Mouse (Mus musculus): Measurements from ENCODE around the gene Coro1c.

Coro1c gene

DNA sequence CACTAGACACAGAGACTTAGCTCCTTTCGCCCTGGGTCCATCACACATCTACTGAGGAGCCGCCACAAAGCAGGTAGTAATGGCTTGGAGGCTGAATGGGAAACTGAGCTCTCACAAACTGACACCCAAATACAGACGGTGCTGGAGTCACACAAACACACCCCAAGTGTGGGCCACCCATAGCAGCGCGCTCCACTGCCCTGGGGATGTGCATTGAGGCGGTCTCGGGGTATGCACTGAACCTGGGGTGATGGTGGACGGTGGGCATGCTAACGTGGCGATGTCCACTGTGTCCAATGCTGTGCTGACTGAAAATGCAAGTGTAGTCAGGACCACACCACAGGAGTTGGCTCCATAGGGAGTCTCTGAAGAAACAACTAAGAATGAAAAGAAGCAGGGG lies 53.4 kb downstream of the Coro1c start:
- DNase-seq (ENCODE audit: low spot score) = no peak

DNA sequence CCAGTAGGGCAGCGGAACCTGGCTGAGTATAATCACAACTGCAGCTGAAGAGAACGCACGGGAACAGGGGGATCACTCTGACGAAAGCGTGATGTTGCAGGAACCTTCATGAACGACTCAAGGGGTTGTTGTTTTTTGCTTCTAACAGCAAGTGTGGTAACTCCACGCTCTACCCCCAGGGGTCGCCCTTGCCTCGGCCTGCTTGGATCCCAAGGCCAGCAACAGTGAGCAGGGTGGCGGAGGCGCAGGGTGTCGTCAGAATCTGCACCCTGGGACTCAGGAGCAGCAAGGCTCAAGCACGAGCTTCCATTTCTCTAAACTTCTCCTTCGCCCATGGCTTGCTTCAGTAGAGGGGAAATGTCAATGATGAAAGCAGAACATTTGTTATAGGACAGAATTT lies 54.1 kb downstream of the Coro1c start:
- DNase-seq (ENCODE audit: low spot score) = peak; percentile 71

DNA sequence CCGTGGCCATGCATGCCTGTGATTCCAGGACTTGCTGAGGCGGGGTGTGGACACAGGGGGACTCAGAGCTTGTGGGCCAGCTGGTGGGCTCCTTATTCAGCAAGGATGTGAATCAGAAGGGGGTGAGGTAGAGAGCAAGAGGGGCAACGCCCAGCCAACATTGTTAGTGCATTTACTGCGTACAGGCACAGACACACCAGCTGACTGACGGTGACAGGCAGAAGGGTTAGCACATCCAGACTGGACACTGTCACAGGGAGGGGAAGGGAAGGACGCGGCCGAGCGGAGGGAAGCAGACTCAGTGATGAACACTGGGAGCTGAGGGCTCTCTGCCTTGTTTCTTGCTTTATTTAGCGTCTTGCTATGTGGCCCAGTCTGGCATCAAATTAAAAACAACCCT lies 55.0 kb downstream of the Coro1c start:
- no peak for DNase-seq (ENCODE audit: low spot score)

DNA sequence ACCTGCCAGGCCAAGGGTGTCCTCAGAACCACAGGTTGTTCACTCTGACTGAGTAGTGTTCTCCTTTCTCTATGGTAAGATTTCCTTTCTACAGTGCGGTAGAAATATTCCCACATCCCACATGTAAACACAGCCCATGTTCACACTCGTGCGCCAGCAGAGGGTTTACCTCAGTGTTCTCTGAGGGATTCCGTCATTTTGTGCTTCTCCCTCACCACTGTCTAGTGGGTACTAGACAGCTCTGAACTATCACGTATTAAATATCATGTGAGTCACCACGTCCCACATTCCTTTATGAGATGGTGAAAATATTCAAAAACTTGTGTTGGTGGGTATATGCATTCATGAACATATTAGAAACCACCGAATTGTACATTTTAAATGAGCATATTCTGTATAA lies 56.1 kb downstream of the Coro1c start:
- DNase-seq (ENCODE audit: low spot score) = no peak

DNA sequence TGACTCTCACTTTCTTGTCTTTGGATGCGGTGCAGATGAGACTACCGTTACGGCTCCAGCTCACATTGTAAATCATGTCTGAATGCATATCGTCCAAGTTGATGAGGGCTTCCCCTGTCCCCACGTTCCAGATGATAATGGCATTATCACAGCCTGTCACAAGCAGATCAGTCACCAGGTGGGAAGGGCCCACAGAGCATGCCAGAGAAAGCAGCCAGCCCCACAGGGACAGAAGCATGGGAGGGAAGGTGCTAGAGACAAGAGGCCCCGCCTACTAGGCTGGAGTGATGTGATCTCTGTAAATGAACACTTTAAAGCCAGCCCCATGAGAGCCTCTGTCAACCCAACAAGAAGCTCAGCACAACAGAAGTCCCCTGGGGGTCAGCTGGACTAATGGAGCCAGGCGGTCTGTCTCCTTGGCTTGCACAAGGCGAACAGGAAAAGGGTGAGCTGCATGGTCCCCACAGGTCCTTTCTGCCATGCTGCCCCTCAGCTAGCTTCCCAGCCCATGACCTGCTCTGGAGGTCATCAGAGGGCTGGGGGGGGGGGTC lies 57.8 kb downstream of the Coro1c start:
- peak; percentile 44 for DNase-seq (ENCODE audit: low spot score)

DNA sequence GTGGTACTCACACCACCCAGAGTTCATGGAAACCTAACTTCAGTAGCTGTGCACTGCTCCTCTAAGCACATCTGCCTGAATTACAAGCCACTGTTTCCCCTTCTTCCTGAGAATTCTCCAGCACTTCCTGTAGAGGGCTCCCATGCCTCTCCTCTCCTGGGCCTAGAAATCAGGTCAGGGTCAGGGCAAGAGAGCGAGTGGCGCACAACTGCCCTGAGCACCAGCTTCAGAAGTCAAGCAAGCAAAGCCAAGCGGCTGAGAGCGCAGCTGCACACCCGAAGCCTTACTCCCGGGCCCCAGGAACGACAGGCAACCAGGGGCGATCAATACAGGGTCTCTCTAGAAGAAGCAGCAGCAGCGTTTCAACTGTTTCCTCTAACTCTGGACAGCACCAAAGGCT lies 60.9 kb downstream of the Coro1c start:
- no peak for DNase-seq (ENCODE audit: low spot score)

DNA sequence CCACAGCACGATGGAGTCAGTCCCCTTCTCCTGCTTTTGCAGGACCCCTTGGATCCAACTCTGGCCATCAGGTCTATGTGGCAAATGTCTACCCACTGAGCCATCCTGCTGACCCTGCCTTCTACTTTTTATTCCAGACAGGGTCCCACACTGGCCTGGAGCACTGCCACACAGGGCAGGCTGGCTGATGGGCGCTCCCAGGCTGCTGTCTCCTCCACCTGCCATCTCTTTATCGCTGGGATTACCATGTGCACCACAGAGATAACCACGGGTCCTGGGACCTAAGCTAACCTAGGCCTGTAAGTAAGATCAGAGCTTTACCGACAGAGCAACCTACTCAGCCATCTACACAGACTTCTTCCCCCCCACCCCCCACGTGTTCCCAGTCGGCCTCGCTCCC lies 61.9 kb downstream of the Coro1c start:
- DNase-seq (ENCODE audit: low spot score) = peak; percentile 85

DNA sequence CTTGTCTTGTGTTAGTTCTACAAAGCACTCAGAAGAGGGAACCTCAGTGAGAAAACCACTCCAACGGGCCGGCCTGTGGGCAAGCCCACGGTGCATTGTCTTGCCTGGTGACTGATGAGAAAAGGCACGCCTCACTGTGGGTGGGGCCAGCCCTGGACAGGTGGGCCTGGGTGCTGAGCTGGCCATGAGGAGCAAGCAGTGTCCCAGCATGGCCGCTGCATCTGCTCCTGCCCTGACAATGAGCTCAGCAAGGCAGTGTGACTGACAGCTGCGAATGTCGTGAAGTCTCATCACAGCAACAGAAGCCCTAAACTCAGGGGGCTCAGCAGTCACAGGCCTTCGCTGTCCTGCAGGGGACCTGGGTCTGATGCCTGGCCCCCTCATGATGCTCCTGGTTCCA lies 62.9 kb downstream of the Coro1c start:
- DNase-seq (ENCODE audit: low spot score) = no peak

DNA sequence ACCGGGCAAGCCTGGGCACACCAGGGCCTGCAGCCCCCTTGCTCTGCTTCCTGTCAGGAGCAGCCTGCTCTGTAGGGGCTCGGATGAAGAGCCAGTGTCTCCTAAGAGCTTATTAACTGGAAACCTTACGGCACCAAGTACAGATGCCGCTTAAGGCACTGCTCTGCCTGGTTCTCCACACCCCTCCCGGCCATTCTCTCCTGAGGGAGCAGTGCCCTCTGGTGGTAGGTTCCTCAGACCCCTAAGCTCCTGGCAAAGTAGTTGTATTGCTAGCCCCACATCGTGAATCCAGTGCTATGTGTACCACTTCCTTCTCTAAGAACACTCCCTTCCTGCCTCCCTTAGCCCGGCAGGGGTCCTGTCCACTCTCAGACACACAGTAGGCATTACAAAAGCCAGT lies 63.8 kb downstream of the Coro1c start:
- peak; percentile 62 for DNase-seq (ENCODE audit: low spot score)

DNA sequence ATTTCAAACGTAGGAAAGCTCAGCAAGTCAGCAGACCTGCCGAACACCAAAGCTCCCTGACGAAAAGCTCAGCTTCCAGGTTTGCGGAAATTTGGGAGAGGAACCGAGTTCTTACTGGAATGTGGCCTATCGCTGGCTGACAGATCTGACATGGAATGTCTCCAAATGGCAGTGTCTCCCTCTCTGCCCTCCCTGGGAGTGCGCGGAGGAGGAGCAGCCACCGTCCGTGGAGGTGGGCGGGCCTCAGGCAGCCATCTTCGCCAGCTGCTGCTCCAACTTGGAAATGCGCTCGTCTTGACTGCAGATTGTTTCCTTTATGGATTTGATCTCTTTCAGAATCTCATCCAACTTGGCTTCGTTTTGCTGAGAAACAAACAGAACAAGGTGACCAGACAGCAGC lies 64.5 kb downstream of the Coro1c start:
- DNase-seq (ENCODE audit: low spot score) = no peak

DNA sequence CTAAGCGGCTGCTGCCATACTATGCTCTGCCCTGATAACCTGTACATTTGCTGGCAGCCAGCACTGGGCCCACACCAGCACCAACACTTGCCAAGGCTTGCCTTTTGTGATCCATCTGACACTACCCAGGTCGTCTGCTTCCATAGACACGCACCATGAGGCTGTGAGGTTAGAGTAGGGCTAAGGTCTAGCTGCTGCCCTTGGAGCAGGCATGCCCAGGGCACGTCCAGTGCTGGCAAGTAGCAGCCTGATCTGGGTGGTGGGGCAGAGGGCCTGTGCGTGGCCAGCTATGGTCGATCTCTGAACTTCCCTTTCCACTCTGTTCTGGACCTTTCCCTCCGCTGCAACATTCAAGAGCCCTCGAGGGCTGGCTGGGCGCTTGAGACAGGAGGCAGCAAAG lies 65.7 kb downstream of the Coro1c start:
- DNase-seq (ENCODE audit: low spot score) = no peak

DNA sequence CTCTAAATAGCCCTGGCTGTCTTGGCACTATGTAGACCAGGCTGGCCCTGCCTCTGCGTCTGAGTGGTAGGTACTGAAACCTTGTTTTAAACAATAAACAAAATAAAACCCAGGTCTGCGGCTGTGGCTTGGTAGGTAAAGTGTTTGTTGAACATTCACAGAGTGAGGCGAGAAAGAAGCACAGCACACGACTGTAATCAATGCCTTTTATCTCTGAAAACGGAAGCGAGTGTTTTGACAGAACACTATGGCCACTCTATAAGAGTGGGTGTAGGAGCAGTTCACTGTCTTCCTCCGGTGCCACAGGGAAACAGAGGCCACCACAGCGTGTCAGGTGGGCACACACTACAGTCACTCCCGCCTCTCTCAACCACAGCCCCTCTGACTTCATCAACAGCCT lies 66.3 kb downstream of the Coro1c start:
- no peak for DNase-seq (ENCODE audit: low spot score)

DNA sequence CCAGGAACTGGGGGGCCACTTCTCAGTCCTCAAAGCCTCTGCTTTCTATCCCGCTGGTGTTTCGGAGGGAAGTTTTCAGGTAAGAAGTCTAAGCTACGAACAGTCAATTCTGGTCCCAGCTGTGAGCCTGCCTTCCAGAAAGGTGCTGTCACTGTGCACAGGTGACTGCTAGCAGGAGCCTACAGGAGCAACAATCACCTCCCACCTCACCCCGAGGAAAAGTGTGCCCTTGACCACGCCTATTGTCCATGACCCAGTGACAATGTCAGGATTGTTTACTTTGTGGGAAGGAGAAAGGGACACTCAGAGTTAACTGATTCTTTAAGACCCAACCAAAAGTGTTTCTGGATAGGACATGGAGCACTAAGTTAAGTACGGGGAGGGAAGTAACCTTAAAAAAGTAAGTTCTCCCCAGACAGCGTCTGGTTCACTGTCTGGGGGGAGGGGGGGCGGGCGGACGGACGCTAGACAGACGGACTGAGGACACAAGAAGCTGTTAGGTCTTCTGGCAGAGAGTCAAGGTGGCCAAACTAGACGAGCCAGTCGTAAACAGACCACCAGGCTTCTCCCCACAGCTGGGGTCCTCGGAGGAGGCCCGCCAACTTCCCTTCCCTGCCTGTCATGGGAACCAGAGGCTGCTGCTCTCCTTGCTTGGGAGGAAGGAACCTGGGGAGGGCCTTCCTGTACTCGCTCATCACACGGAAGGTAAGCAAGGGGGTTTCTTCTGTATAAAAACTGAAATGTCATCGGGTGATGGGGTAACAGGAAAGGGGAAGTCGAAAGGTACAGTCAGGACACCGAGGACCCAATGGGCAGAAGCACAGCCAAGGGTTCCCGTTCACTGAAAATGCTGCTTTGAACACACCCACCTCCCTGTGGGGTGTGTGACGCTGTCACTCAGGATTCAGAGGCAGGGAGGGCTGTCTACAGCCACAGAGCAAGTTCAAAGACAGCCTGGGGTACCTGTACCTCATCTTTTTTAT lies 67.0 kb downstream of the Coro1c start:
- no peak for DNase-seq (ENCODE audit: low spot score)

DNA sequence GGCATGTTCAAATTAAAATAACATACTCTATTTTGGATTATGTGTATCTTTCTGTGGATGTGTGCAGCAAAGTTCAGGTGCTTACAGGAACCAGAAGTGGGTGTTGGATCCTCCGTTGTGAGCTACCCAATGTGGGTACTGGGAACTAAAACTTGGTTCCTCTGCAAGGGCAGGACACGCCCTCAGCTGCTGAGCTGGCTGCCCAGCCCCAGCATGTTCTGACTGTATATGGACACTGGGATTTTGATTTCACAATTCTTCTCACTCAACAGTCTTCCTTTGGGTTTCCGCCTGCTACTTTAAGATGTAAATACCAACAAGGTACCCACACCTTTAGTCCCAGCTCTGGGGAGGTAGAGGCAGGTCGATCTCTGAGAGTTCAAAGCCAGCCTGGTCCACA lies 68.1 kb downstream of the Coro1c start:
- no peak for DNase-seq (ENCODE audit: low spot score)

DNA sequence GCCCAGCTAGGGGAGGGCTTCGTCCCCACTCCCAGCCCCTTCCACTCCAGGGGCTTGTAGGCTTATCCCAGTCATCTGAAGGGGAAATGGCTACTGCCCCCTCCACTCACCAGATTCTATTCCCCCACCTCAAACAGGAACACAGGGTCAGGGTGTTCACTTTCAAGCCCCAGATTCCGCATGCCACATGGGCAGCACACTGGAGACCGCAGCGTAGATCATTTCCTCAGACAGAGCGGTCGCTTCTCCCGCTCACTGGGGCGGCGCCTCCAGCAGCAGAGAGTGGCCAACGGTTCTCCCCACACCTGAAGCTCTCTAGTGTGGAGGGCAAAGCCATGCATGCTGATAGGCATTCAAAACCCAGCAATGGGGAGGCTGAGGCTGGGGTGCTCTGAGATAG lies 71.6 kb downstream of the Coro1c start:
- DNase-seq (ENCODE audit: low spot score) = no peak

DNA sequence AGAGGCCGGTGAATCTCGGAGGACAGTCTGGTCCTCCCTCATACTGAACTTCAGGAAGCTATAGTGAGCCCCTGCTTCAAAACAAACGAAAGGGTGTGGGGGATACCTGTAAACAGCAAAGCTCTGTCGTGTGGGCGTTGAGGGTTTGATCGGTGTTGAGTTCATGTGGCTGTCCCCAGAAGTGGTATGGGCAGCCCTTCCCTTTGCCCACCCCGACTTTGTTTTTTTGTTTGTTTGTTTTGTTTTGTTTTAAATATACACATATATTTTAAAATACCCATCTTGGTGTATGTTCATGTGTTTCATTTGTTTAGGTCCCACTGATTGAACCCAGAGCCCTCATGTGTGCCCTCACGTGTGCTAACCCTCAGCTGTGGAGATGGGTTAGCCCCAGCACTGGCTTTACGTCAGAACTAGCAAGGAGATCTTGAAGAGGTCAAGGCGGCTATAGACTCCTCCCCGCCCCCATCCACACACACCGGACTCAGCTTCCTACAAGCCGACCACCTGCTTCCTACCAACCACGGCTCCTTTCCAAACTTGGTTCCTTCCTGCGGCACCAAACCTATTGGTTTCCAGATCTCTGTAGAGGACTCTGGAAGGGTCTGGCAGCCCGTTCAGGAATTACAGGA lies 75.1 kb downstream of the Coro1c start:
- DNase-seq (ENCODE audit: low spot score) = no peak

DNA sequence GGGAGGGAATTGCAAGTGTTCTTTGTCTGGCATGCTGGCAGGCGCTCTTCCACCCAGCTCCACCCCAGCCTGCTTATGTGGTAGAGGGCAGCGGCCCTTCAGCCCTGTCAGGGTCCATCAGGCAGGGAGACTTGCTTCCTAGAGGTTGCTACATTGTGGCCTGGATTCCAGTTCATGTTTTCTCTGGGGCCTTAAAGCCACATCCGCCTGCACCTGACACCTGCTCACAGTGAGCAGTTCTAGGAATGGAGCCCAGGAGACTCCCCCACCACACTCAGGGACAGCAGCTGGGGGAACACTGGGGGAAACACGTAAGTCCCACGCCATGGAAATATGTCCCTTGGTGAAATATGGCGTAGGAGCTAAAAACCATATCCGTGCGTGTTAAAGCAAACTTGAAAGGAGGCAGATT lies 76.1 kb downstream of the Coro1c start, which contains the start of gene Selplg:
Gene Selplg (minus strand): TSS at position 155 of the 412 bp plus-strand sequence.
- DNase-seq (ENCODE audit: low spot score) = no peak

DNA sequence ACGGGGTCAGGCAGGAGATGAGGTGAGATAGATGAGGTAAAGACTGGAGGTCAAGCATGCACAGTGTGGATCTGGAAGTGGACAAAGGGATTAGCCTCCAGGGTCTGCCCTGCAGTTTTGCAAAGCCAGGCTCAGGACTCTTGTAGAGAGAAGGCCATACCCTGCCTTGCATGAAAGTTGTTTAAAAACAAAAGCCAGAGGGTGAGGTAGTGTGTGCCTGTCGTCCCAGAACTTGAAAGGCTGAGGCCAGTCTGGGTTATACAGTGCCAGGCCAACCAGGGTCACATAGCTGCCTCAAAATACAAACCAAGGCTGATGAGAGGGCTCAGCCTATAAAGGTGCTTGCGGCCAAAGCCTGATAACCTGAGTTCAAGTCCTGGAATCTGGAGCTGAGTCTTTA lies 76.8 kb downstream of the Coro1c start:
- DNase-seq (ENCODE audit: low spot score) = no peak

DNA sequence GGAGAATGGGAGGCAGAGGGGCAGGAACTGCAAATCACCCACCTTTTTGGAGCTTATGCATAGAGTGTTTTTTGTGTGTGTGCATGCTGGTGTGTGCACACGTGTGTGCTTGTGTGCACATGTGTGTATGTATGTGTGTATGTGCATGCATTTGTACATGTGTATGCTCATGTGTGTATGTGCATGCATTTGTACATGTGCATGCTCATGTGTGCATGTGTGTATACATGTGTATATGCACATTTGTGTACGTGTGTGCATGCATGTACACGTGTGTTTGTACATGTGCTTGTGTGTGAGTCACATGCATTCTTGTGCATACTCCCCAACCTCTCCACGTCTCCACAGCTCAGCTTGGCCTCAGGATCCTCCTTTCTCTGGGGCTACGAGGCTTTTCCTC lies 77.8 kb downstream of the Coro1c start:
- DNase-seq (ENCODE audit: low spot score) = no peak

DNA sequence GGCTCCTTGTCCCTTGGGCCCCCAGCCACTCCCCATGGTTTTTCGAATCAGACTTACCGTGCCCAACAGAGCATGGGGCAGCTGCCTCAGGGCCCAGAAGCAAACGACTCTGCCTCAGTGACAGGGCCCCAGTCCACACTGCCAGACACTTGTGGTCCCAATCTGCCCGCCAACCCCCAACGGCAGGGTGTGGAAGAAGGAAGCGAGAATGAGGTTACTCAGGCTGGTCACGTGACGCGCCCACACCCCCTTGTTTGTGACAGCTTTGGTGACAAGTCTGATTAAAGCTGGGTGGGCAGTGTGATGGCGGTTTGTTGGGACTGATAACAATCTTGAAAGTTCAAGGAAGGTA lies 78.3 kb downstream of the Coro1c start:
- DNase-seq (ENCODE audit: low spot score) = peak; percentile 54

DNA sequence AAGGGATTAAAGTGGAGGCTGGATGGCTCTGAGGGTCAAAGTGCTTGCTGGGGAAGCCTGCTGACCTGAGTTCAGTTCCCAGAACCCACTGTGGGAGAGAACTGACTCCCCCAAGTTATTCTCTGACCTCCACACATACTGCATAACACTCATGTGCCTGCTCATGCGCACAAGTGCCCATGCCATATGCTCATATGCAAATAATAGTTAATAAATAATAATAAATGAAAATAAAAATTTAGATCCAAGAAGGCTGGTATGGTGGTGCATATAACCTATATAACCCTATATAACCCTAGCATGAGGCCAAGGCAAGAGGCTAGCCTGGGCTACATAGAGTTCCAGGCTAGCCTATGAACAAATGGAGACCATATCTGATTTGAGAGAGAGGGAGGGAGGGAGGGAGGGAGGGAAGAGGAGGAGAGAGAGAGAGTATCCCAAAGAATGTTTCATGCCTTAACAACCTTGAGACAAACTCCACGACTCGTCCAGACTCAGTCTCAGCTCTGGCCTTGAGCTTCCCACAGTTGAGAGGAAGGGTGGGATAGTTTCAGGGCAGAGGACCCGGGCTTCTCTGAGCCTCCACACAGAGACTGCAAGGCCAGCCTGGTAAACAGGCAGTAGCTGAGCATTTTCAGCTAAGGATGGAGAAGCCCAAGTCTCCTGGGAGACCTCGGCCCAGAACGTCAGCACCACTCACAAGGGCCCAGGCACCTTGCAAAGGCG lies 78.8 kb downstream of the Coro1c start:
- no peak for DNase-seq (ENCODE audit: low spot score)

DNA sequence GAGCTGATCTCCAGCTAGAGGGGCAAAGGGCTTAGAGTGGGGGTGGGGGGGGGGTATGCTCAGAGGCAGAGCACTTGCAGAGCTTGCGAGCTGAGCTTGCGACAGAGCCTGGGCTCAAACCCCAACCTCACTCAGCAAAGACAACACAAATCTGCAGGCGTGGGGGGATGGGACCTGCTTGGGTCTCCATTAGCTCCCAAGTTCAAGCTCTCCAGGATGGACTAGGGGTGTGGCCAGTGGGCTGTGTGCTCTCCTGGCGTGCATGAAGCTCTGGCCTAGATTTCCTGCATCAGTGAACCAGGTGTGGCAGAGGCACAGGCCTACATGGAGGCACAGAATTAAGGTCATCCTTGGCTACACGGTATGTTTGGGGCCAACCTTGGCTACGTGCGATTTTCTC lies 80.1 kb downstream of the Coro1c start:
- no peak for DNase-seq (ENCODE audit: low spot score)

DNA sequence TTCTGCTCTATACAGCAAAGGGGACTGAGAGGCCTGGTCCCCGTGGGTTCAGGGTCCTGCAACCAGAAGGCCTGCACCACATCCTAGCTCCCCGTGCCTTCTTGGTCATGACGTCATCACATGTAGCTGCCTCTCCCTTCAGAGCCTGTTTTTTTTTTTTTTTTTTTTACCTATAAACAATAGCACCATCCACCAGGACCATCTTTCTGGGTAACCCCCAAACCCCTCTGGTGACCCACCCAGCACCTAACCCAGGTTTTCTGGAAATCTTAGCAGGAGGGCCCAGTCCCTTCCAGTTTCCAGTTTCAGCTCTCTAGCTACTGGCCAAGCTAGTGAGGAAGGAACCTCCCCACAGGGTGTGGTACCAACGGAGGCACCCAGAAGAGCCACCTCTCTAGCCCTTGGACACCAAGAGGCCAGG lies 80.6 kb downstream of the Coro1c start:
- DNase-seq (ENCODE audit: low spot score) = no peak

Measured in c-Kit-positive CD71-positive TER-119-positive erythroid progenitor cells, embryonic 14.5 days (primary cell).